Mouse (Mus musculus) monocyte, adult 2 months (primary cell): Measurements from ENCODE around the gene H2al1f.
"Not testable (repeated sequence)": the region's sequence is repeated elsewhere in the genome, so short reads cannot be mapped to it uniquely, and the experiment has no call there.

Experiments
- DNase-seq, 2 experiments: peaks; one replicate each; pipeline ENCODE4 v3.0.0; 2022; ENCODE audit warnings: low spot score in 2 of 2, low read depth in 1 of 2

The H2al1f gene

DNA sequence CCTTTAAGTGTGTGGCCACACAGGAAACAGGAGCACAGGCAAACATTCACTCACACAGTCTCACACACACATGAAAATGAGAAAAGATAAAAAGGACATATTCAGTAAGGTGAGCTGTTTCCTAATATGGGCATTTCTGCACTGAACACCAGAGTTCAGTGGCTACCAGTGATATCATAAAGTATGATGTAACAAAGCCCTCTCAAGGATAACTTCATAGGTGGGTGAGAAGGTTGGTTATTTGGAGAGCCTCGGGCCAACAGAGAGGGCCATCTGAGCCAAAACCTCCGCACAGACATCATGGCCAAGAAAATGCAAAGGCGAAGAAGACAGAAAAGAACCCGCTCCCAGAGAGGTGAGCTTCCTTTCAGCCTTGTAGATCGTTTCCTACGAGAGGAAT is at the start of gene H2al1f:
H2al1f (plus strand) TSS at position 301 of the 400 bp plus-strand sequence.
- not testable (repeated sequence) for DNase-seq

DNA sequence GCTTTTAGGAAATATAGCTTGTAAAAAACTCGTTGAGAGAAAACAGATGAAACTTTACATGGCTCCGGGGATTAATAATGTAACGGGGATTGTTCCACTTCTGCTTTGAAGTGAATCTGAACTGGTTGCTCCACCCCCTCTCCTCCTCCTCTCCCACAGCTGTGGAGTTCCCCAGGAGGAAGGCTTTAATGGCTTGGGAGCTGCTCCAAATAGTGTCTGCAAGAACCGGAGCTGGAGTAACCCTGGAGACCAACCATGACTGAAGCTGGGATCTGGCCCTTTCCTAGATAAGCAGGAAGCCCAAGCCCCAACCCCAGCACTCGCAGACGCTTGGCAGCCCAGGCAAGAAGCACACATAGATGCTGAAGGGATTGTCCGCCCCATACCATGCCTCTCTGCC is 47.2 kb upstream of the H2al1f start:
- DNase-seq = no peak

DNA sequence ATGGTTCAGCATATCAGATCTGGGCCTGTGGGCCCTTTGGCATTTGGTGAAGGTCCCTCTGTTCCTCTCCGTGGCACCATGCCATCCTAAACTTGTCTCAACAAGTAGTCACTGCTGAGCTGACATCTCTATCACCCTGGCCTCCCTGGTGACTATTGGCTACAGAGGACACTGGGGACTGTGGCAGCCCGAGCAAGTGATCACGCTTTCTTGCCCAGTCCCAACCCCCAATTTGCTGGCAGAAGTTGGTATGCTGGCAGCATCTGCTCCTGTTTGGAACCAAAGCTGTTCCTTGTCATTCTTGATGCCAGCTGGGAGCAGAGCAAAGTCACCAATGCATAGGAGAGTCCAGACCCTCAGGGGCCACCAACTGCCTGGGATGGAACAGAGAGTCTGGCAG is 45.9 kb upstream of the H2al1f start:
- DNase-seq = no peak

DNA sequence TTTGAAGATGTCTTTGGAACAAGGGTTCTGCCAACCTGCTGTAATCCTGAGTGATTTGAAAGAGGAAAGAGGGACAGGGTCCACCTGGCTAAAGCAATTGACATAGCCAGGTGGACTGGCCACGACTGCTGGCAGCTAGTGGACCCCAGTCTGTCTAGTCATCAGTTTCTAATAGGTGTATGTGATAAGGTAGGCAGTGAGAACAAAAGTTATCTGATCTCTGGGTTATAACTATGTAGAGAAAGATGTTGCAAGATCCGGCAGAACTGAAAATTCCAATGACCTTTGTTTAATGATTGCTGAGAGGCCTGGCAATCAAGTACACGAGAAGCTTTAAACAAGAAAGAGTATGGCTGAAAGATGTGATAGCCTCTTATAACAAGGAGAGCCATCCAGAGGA is 41.8 kb upstream of the H2al1f start:
- no peak for DNase-seq

DNA sequence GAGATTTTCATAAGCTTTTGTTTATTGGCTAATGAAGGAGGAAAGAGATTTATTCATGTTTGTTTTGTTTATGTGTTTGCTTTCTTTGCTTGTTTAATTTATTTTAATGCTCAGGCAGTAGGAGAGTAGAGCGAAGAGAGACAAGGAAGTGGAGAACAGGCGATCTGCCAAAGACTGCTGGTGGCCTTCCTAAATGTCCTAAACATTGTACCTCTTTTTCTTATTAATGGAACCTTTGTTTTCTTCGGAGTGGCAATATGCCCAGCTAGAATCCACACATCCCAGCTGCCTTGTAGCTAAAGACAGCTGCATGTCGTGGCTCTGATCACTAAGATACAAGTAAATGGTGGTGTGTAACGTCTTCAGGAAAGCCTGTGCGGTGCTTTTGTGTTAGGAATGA is 37.9 kb upstream of the H2al1f start:
- no peak for DNase-seq

DNA sequence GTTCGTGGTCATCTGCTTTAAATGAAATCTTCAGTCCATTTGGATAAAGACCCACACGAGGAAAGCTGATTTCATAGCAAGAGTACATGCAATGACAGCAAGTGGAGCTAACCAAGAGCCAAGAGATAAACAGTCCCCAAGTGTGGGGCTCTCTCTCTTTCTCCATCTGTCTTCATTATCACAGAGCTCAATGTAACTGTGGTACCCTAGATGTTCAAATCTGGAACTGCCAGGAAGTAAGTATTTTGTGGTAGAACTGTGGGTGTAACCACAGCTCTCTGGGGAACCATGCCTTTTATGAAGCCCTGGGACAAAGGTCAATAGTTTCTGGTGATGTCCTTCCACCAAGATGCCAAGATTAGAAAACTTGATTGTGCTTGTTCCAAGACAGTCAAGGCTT is 34.2 kb upstream of the H2al1f start:
- DNase-seq = no peak

DNA sequence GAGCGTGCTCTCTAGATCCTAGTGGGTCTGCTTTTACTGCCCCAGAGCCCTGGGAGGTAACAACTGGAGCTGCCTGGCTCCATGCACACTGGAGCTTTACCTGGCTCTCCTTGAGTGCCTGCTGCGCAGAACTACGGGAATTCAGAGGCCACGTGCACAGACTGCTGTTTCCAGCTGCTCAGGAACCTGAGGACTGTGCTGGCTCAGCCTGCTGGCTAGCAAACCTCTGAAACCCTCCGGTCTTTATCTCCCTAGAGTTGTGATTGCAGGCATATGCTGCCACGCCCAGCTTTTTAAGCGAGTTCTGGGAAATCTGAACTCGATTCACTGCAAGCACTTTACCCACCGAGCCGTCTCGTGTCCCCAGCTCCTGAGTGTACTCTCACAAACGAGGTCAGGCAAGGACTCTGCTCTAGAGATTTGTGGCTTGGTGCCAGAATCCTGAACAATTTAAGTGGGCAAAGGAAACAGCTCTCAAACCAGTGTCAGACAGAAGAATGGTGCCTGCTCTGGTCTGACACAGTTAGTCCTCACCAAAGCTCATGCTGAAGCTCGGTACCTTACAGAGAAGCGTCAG is 26.6 kb upstream of the H2al1f start:
- DNase-seq = no peak

DNA sequence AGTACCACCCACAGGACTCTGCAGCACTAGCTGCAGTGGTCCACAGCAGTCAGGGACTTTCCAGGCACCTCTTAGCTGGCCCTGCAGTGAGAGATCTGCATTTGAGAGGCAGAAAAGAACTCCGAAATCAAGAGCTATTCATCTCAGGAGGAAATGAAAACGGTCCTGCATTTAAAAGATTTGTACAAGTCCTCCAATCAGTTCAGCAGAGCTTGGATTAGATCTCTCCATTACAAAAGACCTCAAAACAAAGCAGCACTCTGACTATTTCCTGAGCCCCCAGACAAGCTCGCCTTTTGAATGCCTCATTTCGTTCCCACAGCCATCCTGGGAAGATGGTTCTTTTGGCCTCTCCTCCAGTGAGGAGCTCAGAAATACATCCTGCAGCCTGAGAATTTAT is 25.7 kb upstream of the H2al1f start:
- no peak for DNase-seq

DNA sequence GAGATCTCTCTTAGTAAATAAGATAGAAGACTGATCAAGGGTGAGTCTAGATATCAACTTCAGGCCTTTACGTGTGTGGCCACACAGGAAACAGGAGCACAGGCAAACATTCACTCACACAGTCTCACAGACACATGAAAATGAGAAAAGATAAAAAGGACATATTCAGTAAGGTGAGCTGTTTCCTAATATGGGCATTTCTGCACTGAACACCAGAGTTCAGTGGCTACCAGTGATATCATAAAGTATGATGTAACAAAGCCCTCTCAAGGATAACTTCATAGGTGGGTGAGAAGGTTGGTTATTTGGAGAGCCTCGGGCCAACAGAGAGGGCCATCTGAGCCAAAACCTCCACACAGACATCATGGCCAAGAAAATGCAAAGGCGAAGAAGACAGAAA is 16.0 kb upstream of the H2al1f start, which contains the start of gene H2al1a:
H2al1a (plus strand) TSS at position 301 of the 400 bp plus-strand sequence.
- not testable (repeated sequence) for DNase-seq

DNA sequence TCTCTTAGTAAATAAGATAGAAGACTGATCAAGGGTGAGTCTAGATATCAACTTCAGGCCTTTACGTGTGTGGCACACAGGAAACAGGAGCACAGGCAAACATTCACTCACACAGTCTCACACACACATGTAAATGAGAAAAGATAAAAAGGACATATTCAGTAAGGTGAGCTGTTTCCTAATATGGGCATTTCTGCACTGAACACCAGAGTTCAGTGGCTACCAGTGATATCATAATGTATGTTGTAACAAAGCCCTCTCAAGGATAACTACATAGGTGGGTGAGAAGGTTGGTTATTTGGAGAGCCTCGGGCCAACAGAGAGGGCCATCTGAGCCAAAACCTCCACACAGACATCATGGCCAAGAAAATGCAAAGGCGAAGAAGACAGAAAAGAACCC is 12.8 kb upstream of the H2al1f start, which contains the start of gene H2al1b:
H2al1b (plus strand) TSS at position 301 of the 400 bp plus-strand sequence.
- not testable (repeated sequence) for DNase-seq

DNA sequence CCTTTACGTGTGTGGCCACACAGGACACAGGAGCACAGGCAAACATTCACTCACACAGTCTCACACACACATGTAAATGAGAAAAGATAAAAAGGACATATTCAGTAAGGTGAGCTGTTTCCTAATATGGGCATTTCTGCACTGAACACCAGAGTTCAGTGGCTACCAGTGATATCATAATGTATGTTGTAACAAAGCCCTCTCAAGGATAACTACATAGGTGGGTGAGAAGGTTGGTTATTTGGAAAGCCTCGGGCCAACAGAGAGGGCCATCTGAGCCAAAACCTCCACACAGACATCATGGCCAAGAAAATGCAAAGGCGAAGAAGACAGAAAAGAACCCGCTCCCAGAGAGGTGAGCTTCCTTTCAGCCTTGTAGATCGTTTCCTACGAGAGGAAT is 9.6 kb upstream of the H2al1f start, which contains the start of gene H2al1c:
H2al1c (plus strand) TSS at position 301 of the 400 bp plus-strand sequence.
- not testable (repeated sequence) for DNase-seq

DNA sequence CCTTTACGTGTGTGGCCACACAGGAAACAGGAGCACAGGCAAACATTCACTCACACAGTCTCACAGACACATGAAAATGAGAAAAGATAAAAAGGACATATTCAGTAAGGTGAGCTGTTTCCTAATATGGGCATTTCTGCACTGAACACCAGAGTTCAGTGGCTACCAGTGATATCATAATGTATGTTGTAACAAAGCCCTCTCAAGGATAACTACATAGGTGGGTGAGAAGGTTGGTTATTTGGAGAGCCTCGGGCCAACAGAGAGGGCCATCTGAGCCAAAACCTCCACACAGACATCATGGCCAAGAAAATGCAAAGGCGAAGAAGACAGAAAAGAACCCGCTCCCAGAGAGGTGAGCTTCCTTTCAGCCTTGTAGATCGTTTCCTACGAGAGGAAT is 6.4 kb upstream of the H2al1f start, which contains the start of gene H2al1d:
H2al1d (plus strand) TSS at position 301 of the 400 bp plus-strand sequence.
- not testable (repeated sequence) for DNase-seq

DNA sequence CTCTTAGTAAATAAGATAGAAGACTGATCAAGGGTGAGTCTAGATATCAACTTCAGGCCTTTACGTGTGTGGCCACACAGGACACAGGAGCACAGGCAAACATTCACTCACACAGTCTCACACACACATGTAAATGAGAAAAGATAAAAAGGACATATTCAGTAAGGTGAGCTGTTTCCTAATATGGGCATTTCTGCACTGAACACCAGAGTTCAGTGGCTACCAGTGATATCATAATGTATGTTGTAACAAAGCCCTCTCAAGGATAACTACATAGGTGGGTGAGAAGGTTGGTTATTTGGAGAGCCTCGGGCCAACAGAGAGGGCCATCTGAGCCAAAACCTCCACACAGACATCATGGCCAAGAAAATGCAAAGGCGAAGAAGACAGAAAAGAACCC is 3.3 kb upstream of the H2al1f start, which contains the start of gene H2al1e:
H2al1e (plus strand) TSS at position 301 of the 400 bp plus-strand sequence.
- DNase-seq = not testable (repeated sequence)

DNA sequence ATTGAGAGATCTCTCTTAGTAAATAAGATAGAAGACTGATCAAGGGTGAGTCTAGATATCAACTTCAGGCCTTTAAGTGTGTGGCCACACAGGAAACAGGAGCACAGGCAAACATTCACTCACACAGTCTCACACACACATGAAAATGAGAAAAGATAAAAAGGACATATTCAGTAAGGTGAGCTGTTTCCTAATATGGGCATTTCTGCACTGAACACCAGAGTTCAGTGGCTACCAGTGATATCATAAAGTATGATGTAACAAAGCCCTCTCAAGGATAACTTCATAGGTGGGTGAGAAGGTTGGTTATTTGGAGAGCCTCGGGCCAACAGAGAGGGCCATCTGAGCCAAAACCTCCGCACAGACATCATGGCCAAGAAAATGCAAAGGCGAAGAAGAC is 3.0 kb downstream of the H2al1f start, which contains the start of gene H2al1g:
H2al1g (plus strand) TSS at position 301 of the 400 bp plus-strand sequence.
- not testable (repeated sequence) for DNase-seq

DNA sequence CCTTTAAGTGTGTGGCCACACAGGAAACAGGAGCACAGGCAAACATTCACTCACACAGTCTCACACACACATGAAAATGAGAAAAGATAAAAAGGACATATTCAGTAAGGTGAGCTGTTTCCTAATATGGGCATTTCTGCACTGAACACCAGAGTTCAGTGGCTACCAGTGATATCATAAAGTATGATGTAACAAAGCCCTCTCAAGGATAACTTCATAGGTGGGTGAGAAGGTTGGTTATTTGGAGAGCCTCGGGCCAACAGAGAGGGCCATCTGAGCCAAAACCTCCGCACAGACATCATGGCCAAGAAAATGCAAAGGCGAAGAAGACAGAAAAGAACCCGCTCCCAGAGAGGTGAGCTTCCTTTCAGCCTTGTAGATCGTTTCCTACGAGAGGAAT is 6.2 kb downstream of the H2al1f start, which contains the start of gene H2al1h:
H2al1h (plus strand) TSS at position 301 of the 400 bp plus-strand sequence.
- DNase-seq = not testable (repeated sequence)

DNA sequence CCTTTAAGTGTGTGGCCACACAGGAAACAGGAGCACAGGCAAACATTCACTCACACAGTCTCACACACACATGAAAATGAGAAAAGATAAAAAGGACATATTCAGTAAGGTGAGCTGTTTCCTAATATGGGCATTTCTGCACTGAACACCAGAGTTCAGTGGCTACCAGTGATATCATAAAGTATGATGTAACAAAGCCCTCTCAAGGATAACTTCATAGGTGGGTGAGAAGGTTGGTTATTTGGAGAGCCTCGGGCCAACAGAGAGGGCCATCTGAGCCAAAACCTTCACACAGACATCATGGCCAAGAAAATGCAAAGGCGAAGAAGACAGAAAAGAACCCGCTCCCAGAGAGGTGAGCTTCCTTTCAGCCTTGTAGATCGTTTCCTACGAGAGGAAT is 9.4 kb downstream of the H2al1f start, which contains the start of gene H2al1i:
H2al1i (plus strand) TSS at position 301 of the 400 bp plus-strand sequence.
- DNase-seq = not testable (repeated sequence)

DNA sequence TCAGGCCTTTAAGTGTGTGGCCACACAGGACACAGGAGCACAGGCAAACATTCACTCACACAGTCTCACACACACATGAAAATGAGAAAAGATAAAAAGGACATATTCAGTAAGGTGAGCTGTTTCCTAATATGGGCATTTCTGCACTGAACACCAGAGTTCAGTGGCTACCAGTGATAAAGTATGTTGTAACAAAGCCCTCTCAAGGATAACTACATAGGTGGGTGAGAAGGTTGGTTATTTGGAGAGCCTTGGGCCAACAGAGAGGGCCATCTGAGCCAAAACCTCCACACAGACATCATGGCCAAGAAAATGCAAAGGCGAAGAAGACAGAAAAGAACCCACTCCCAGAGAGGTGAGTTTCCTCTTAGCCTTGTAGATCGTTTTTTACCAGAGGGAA is 12.6 kb downstream of the H2al1f start, which contains the start of gene H2al1j:
H2al1j (plus strand) TSS at position 301 of the 400 bp plus-strand sequence.
- DNase-seq = not testable (repeated sequence)

DNA sequence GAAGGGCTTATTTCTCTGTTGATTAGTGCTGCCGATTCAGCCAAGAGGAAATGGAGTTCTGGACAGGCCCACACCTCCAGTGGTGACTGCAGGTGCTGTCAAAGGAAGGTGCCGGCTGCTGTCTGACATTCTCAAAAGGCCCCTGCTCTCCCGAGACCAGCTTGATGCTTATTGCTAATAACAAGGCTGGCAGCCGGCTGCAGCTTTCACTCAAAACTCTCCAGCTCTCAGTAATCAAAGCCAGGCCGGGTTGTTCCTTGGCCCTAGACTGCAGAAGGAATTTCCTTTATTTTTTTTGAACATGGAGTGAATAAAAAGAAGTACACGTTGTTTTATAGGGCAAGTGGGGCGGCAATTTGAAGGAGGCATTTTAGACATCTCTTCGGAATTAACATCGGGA is 30.8 kb downstream of the H2al1f start:
- DNase-seq = no peak

DNA sequence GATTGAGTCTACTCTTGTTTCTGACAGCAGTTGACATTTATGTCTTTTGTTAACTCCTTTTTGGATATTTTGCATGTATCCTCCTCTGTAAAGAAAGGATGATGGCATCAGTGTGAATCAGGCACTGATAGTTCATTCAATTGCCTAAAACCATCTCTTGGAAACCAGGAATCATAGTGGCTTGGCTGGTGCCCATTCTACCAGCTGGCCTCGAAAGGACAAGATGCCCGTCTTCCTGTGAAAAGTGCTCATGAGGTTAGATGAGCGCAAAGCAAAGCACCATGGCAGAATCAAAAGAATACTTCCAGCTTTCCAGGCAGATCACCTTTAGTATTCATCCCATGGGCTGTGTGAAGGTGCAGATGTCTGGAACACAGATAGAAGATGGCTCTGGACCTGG is 31.8 kb downstream of the H2al1f start:
- no peak for DNase-seq

DNA sequence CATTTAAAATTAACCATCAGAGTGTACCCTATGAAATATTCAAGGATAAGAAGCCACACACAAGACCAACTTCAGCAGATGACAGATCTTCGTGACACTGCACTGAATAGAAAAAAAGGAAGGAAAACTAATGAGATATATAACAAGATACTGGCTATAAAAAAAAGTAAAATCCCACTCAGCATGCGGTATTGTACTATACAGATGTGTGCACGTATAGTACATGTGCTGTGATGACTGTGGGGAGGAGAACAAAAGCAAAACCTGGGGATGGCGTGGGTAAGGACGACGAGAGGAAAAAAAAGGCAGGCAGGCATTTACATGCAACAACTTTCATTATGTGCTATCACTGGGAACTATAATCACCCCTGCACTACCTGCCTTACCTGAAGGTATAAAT is 45.9 kb downstream of the H2al1f start:
- no peak for DNase-seq

DNA sequence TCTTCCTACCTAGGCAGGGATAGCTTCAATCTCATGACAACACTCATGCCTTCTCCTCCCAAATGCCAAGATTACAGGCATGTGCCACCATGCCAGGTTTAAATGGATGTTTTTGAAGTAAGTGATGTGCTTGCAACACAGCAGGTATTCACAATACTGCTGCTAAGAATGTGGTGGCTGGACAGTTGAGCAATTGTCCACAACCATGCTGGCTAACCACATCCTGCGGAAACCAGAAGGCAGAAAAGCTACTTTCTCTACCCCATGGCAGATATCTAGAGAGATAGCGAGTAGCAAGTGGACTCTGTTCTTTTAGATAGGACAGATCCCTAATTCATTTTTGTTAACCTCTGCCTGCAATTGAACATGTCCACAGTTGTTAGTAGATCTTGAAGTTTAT is 46.3 kb downstream of the H2al1f start:
- peak in 1 of 2 experiments; percentile 1 for DNase-seq

DNA sequence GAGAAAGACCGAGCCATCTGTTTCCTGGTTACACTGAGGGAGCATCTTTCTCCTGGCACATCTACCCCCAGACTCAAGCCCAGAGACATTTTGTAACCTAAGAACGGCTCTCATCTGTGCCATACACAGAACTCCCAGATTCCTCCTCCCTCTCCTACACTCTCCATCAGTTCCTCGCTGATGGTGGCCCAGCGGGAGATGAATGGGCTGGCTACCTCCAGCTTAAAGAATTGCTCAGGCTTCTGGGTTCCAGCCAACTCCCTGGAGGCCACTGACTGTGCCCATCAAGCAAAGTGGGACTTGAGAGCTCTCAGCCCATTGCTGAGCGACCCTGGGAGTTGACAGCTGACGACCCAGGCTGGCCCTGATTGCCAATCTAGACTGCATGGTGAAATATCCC is 48.9 kb downstream of the H2al1f start:
- DNase-seq = no peak
